Mouse (Mus musculus) ES-CJ7 (cell line): ENCODE data around the gene Elfn1.

ENCODE experiments used
- DNase-seq: peaks from one replicate; pipeline ENCODE4 v3.0.0; 2011; ENCODE audit warnings: low read depth, low spot score

Gene Elfn1

DNA sequence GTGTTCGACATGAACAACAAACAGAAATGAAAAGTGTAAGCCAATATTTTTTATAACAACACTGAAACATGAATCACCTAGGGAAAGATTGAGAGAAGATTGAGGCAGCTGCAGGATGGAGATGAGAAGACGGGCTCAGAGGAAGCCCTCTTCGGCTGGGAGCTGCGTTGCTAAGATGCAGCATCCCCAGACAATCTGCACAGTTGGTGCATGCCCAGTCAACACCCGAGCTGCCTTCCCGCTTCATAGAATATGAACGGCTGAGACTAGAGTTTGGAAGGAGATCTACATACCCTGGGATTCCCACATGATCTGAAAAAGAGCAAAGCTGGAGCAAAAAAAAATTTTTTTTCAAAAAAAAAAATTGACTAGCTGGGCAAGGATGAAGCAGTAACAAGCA, 111.0 kb downstream of the Elfn1 start:
- no peak for DNase-seq

DNA sequence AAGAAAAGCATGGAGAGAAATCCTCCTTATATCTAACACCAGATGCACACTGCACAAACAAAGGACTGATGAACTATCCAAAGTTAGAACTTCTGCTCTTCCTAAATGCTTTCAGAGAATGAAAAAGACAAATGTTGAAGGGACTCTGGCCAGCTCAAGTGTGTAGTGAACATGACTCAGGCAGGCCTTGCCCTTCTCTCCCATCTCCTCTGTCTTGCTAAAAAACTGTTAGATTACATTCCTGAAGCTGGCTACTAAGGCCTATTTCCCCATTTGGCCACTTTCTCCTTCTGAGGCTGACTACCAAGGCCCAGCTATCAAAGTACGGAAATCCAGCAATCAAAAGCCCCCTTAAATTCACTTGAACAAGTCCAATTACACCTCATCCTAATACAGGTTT, 111.9 kb downstream of the Elfn1 start:
- DNase-seq: no peak

- DNase-seq: no peak
These were observed 114.0 kb downstream of the Elfn1 start for GRCm38 (mm10) chr5:140021755-140022154.

DNA sequence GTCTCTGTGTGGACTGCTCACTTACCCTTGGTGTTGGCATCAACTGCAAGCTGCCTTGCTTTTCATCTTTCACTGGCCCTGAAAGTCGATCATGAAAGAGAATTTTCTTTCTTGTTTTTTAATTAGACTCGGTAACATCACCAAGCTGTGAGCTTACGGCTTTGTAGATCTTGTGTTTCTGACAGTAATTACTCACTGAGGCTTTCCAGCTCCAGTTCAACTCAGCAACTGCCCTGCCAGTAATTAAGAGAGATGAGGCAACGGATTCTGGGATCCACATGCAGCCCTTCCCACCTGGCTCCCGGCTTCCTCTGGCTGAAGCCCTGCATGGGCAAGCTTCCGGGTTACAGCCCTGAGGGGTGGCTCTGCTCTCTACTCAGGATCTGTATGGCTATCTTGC, 115.1 kb downstream of the Elfn1 start:
- DNase-seq: no peak

DNA sequence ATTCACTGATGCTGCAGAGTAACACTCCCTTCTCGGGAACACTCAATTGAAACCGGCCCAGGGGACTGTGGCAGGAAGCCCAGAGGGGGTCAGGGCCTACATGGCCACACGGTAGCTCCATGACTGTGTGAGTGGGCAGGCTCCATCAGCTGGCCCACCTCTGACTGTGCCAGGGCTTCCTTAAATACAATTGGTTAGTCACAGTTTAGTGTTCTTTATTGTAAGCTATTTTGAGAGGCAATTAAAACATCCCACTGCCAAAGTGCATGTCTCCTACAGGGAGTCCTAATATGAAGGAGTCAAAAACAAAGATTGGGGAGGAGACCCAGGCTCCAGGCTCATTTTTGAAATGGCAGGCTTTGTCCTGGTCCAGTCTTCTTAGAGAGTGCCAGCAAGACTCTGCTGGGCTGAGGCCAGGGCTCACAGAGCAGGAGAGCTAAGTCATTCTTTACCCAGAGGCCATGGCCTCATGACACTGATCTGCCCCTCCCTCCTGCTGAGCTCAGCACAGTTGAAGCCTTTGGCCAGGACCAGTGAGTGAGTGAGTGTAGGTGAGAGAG, 116.3 kb downstream of the Elfn1 start:
- no peak for DNase-seq
